Mouse (Mus musculus) embryonic fibroblast, embryonic 13.5 days (primary cell): Measurements from ENCODE around the gene Crbn.

ENCODE experiments used
- CTCF ChIP-seq: IDR thresholded peaks from 2 replicates; pipeline ENCODE4 v1.5.1; 2011; ENCODE audit warnings: mild to moderate bottlenecking, control low read depth, low read length, moderate library complexity, borderline replicate concordance; ENCODE audit not compliant: insufficient read depth
- POLR2A ChIP-seq: IDR thresholded peaks from 2 replicates; pipeline ENCODE4 v1.6.1; 2011; ENCODE audit warnings: low read depth, mild to moderate bottlenecking, control low read depth, low read length, moderate library complexity

- TF ChIP-seq POLR2A, result no peak
- no peak for TF ChIP-seq CTCF
Observed at GRCm38 (mm10) chr6:106766774-106767173, 33.1 kb downstream of the Crbn start.
